Mouse (Mus musculus) erythroblast, embryonic 14.5 days (primary cell): ENCODE results near the gene Nfia.

ENCODE experiments used
- GATA1 ChIP-seq: IDR thresholded peaks from 2 replicates; pipeline ENCODE4 v1.6.1; 2012; ENCODE audit warnings: low read length, inconsistent platforms, mixed read lengths
- TAL1 ChIP-seq: IDR thresholded peaks from 3 replicates; pipeline ENCODE4 v1.6.1; 2012; ENCODE audit warnings: low read length, inconsistent platforms, mixed read lengths

DNA sequence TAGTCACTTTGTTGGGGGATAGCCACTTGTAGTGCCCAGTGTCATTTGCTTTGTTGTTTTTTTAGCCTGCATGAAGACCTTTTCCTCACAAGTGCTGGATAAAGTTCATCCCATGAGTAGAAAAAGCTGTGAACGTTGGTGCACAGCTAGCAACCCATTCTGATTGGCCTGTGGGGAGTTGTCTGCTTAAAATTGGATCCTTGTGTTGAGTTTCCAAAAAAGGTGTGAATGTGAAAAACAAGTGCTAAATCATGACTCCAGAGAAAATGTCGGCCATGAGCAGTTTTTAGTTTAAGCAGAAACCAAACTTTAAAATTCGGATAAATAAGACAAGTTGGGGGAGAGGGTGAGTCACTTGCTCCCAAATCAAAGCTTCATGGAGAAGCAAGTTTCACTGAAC, 259.3 kb downstream of the Nfia start:
- TF ChIP-seq TAL1, result no peak
- no peak for TF ChIP-seq GATA1
